Mouse (Mus musculus): ENCODE results near the gene Tor4a. TPM values are rescaled to one million over a fixed set of nuclear protein-coding genes. Genes with fewer than 3 reads are reported as not detected.

The Tor4a gene
- polyA plus RNA-seq, 1 experiment from 2014 or later = 0.66 TPM

DNA sequence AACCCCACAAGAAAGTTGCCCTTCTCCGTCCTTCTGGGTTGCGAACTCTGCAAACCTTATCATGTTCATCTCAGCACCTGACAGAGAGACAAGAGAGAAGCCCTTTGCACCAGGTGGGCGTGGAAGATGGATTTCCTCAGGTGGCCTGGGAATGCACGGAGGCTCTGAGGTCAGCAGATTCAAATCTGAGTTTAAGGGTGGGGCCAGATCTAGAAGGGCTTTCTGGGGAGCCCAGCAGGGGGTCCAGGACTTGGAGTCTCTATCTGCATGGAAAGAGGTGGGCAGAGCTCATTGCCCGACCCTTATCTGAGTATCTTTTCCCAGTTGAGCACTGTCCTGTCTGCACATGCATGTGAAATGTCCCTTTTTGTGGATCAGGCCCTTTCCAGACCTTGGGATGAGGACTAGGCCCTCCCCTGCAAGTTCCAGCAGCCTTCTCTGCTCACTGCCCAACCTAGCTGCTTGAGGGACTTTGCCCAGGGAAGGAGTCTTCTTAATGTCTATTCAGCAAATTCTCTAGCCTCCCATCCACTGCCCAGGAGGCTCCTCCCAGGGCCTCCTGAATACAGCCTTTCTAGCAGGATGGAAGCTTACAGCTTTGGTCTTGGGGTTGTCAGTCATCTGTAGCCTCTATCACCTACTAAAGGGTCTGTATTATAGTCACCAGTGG, 38.0 kb upstream of the Tor4a start:
- Histone ChIP-seq H3K27me3 (peaks cover 33% of the 10 kb centered on the region), H3K4me3 (no peak overlapping the region), H3K27ac (no peak overlapping the region), H3K4me1 (no peaks in the 10 kb centered on the region), H3K4me2 (no peak overlapping the region), H3K36me3 (ENCODE audit: poor library complexity, severe bottlenecking) (no peaks in the 10 kb centered on the region), H3K9me3 (replicated peaks) (no peaks in the 10 kb centered on the region), H3K9ac (no peak overlapping the region)
- no peak for ATAC-seq
- 78% methylated on average over 5 of the region's 5 CpGs for WGBS

DNA sequence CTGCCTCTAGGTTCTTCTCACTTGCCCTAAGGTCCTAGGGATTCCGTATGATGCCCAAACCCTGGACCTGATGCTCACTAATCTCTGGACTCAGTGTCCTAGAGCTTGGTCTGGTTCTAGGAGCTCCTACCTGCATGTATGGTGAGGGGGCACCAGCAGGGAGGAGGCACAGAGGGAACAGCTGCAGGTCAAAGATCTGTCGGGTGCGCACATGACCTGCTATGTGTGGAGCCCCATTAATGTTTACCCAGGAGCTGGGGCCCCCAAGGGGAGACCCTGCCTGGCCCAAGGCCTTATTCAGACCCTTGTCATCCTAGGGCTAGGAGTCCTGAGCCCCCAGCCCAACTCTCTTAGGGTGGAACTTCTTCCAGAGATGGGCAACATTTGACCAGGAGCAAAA, 37.4 kb upstream of the Tor4a start, which contains the start of gene Slc34a3:
Slc34a3 (minus strand) TSS at position 315 of the 400 bp plus-strand sequence.
- H3K4me2 ChIP-seq = no peak within 1 kb of the TSS
- H3K4me3 ChIP-seq = no peak within 1 kb of the TSS
- no peak for ATAC-seq
- H3K9ac ChIP-seq = no peak within 1 kb of the TSS
- H3K9me3 ChIP-seq (replicated peaks) = no peaks in the 10 kb centered on the region
- peaks cover 36% of the 10 kb centered on the region for H3K27me3 ChIP-seq
- no peaks in the 10 kb centered on the region for H3K36me3 ChIP-seq (ENCODE audit: poor library complexity, severe bottlenecking)
- no peak within 1 kb of the TSS for H3K27ac ChIP-seq
- no peaks in the 10 kb centered on the region for H3K4me1 ChIP-seq
- 88% methylated on average over 3 of the region's 3 CpGs for WGBS

DNA sequence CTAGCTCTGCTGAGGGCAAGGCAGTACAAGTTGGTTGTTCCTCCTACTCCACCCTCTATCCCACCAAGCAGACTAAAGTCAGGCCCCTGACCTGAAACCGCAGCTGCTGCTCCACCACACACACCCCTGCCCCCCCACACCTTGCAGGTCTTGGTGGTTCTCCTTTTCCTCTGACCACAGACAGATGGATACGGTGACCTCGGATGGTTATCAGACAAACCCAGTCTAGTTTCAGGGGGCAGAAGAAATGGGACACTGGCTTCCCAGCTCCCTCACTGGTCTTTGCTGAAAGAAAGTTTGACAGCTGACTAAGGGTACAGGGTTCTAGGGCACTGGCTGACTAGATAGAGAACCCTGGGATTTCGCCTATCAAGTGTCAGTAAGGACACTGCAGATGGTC, 36.7 kb upstream of the Tor4a start:
- Histone ChIP-seq H3K27ac (no peak overlapping the region), H3K4me3 (no peak overlapping the region), H3K4me2 (no peak overlapping the region), H3K9ac (no peak overlapping the region), H3K4me1 (0 out of 2 replicates have a peak, but pooled peaks cover 6% of the 10 kb centered on the region), H3K9me3 (replicated peaks) (no peaks in the 10 kb centered on the region), H3K27me3 (peaks cover 32% of the 10 kb centered on the region), H3K36me3 (ENCODE audit: poor library complexity, severe bottlenecking) (no peaks in the 10 kb centered on the region)
- ATAC-seq = no peak
- WGBS = 86% methylated on average over 4 of the region's 4 CpGs

DNA sequence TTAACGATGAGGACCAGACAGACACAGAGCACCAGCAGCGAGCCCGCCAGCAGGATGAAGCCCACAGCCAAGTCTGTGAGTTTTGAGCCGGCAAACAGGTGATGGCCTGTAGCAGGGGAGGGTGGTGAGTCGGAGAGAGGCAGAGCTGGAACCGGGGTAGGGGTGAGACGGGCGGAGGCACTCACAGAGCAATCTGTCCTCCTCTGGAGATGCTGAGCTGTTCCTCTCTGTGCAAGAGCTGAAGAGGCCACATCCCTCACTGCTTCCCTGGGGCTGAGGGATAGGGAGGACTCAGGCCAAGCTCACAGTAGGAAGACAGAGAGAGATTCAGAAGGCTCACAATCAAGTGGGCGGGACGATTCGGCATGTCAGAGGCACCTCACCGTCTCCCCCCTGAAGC, 34.4 kb upstream of the Tor4a start:
- Histone ChIP-seq H3K27me3 (peaks cover 22% of the 10 kb centered on the region), H3K9ac (no peak overlapping the region), H3K27ac (no peak overlapping the region), H3K36me3 (ENCODE audit: poor library complexity, severe bottlenecking) (no peaks in the 10 kb centered on the region), H3K4me3 (no peak overlapping the region), H3K9me3 (replicated peaks) (no peaks in the 10 kb centered on the region), H3K4me2 (no peak overlapping the region), H3K4me1 (0 out of 2 replicates have a peak, but pooled peaks cover 9% of the 10 kb centered on the region)
- ATAC-seq = no peak
- 51% methylated on average over 12 of the region's 12 CpGs for WGBS

DNA sequence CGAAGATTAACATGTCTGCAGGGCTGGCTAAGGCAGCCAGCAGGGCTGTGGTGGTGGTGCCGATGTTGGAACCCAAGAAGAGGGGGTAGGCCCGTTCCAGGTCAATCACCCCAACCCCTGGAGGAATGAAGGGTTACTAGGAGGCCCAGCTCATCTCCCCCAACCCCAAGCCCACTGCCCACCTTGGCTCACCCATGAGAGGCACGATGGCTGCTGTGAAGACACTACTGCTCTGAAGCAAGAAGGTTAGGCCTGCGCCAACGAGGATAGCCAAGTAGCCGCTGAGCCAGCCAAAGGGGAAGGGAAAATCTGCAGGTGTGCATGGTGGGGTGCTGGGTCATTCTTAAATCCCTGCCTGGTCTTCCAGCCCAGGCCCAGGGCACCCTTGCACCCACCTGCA, 33.9 kb upstream of the Tor4a start:
- Histone ChIP-seq H3K4me3 (no peak overlapping the region), H3K9me3 (replicated peaks) (no peaks in the 10 kb centered on the region), H3K36me3 (ENCODE audit: poor library complexity, severe bottlenecking) (no peaks in the 10 kb centered on the region), H3K9ac (no peak overlapping the region), H3K27me3 (peaks cover 22% of the 10 kb centered on the region), H3K27ac (no peak overlapping the region), H3K4me1 (peaks cover 13% of the 10 kb centered on the region), H3K4me2 (no peak overlapping the region)
- WGBS = 93% methylated on average over 7 of the region's 7 CpGs
- ATAC-seq = no peak

DNA sequence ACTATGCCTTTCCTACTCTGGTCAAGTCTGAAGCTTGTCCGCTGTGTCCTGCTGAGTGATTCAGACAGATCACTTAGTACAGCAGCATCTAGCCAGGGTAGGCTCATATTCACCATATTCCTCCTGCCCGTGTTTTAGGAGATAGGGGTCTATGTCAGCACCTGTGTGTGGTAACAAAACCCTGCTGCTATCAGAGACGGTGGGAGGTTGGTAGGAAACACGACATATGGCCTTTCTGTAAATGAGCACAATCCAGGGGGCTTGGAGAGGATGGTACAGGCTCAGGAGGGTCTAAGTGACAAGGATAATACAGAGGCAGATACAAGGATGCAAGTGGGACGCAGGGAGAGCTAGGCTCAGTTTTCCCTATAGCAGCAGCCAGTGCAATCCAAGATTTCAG, 32.9 kb upstream of the Tor4a start:
- ATAC-seq = no peak
- H3K4me2 ChIP-seq = no peak overlapping the region
- peaks cover 20% of the 10 kb centered on the region for H3K27me3 ChIP-seq
- no peaks in the 10 kb centered on the region for H3K9me3 ChIP-seq (replicated peaks)
- no peaks in the 10 kb centered on the region for H3K36me3 ChIP-seq (ENCODE audit: poor library complexity, severe bottlenecking)
- H3K4me1 ChIP-seq = peaks cover 17% of the 10 kb centered on the region
- WGBS = 81% methylated on average over 5 of the region's 5 CpGs
- no peak overlapping the region for H3K9ac ChIP-seq
- H3K27ac ChIP-seq = no peak overlapping the region
- H3K4me3 ChIP-seq = no peak overlapping the region

DNA sequence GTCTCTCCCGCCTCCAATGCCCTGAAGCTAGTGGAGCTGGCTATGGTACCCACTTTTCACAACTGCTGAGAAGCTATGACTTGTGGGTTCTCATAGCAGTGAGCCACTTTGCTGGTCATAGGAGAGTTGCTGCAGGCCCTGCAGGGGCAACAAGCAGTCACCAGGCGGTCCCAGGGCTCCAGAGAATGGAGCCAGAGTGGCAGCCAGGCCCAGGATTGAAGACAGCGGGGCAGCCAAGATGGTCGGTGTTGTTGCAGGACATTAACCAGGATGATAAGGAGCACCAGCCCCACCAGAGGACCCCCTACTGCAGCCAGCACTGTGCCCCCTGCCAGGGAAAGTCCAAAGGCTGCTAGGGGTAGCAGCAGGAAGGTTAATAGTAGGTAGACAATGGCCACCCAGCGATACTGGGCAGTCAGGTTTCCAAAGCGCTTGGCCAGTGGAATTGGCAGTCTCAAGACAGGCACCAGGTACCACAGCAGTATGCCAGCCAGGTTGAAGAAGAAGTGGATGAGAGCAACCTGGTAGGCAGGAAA, 32.4 kb upstream of the Tor4a start:
- no peak overlapping the region for H3K4me3 ChIP-seq
- no peak for ATAC-seq
- WGBS = 69% methylated on average over 6 of the region's 6 CpGs
- no peaks in the 10 kb centered on the region for H3K9me3 ChIP-seq (replicated peaks)
- H3K9ac ChIP-seq = peak overlapping the region; percentile 52; the same call in 1 of the 2 replicates
- peak overlapping the region; percentile 46; the same call in 1 of the 2 replicates for H3K4me2 ChIP-seq
- no peak overlapping the region for H3K27ac ChIP-seq
- H3K36me3 ChIP-seq (ENCODE audit: poor library complexity, severe bottlenecking) = no peaks in the 10 kb centered on the region
- peaks cover 17% of the 10 kb centered on the region for H3K4me1 ChIP-seq
- H3K27me3 ChIP-seq = peaks cover 18% of the 10 kb centered on the region; the same call in 1 of the 2 replicates

DNA sequence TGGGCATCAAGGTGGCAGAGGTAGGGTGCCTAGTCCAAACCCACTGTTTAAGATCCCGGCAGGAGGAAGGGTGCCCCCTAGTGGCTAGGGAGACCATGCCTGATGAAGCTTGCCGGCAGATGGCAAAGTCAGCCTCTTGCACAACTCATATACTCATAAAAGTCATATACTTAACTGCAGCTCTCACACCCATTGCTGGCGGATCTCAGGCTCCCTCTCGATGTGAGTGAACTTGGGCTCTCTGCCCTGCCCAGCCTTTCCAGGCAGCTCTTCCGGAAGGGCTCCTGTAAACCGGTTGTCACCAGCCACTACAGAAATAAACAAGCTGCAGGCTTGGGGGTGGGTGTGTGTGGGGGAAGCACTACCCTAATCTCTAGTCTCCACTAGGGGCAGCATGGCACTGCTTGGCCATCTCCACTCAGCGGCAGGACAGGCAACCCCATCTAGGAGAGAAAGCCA, 31.8 kb upstream of the Tor4a start:
- Histone ChIP-seq H3K27me3 (peaks cover 18% of the 10 kb centered on the region; the same call in 1 of the 2 replicates), H3K27ac (peak overlapping the region; percentile 52), H3K9me3 (replicated peaks) (no peaks in the 10 kb centered on the region), H3K4me2 (peak overlapping the region; percentile 46), H3K4me1 (peaks cover 22% of the 10 kb centered on the region), H3K36me3 (ENCODE audit: poor library complexity, severe bottlenecking) (no peaks in the 10 kb centered on the region), H3K9ac (peak overlapping the region; percentile 52; the same call in 1 of the 2 replicates), H3K4me3 (0 out of 2 replicates have a peak overlapping the region, but pooled peaks have one; percentile 15)
- 1% methylated on average over 7 of the region's 7 CpGs for WGBS
- no peak; the same call in 1 of the 2 replicates for ATAC-seq

DNA sequence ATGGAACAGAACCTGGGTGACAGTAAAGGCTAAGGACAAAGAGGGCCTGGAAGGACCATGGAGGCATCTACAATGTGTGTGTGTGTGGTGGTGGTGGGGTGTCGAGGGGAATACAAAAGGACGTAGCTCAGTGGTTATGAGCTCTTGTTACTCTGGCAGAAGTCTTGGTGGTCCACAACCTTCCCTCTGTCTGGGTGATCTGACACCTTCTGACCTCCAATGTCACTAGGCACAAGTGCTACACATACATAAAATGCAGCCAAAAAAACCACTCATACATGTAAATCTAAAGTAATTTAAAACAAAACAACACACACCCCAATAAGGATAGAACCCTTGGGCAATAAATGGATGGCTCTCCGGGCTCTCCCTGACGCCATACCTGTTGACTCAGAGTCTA, 30.7 kb upstream of the Tor4a start:
- H3K9me3 ChIP-seq (replicated peaks) = no peaks in the 10 kb centered on the region
- H3K4me3 ChIP-seq = no peak overlapping the region
- H3K27me3 ChIP-seq = peaks cover 18% of the 10 kb centered on the region; the same call in 1 of the 2 replicates
- H3K36me3 ChIP-seq (ENCODE audit: poor library complexity, severe bottlenecking) = 0 out of 2 replicates have a peak, but pooled peaks cover 3% of the 10 kb centered on the region
- ATAC-seq = no peak
- H3K4me1 ChIP-seq = peaks cover 29% of the 10 kb centered on the region
- H3K9ac ChIP-seq = no peak overlapping the region
- H3K4me2 ChIP-seq = no peak overlapping the region
- WGBS = 89% methylated on average over 4 of the region's 4 CpGs
- no peak overlapping the region for H3K27ac ChIP-seq

DNA sequence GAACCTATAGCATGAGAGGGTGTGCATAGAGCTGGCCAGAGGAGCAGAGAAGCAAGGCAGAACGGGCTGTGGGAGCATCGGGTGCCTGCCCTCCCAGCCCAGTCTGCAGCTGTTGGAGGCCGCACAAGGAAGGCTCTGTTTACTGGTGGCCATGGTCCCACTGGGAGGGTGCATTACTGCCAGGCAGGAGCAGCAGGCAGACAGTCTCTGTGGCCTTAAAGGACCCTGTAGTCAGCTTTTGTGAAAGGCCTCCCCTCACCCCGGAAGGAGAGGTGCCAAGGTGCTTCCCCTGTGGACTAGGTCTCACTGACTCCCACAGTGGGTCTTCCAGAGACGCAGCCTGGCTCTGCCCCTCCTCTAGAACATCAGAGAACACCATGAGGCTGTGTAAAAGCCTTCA, 30.2 kb upstream of the Tor4a start:
- 87% methylated on average over 5 of the region's 5 CpGs for WGBS
- no peak overlapping the region for H3K27ac ChIP-seq
- H3K27me3 ChIP-seq = peaks cover 18% of the 10 kb centered on the region; the same call in 1 of the 2 replicates
- no peak overlapping the region for H3K9ac ChIP-seq
- no peak overlapping the region for H3K4me2 ChIP-seq
- peaks cover 31% of the 10 kb centered on the region for H3K4me1 ChIP-seq
- no peak for ATAC-seq
- H3K36me3 ChIP-seq (ENCODE audit: poor library complexity, severe bottlenecking) = peaks cover 5% of the 10 kb centered on the region
- no peaks in the 10 kb centered on the region for H3K9me3 ChIP-seq (replicated peaks)
- H3K4me3 ChIP-seq = no peak overlapping the region

DNA sequence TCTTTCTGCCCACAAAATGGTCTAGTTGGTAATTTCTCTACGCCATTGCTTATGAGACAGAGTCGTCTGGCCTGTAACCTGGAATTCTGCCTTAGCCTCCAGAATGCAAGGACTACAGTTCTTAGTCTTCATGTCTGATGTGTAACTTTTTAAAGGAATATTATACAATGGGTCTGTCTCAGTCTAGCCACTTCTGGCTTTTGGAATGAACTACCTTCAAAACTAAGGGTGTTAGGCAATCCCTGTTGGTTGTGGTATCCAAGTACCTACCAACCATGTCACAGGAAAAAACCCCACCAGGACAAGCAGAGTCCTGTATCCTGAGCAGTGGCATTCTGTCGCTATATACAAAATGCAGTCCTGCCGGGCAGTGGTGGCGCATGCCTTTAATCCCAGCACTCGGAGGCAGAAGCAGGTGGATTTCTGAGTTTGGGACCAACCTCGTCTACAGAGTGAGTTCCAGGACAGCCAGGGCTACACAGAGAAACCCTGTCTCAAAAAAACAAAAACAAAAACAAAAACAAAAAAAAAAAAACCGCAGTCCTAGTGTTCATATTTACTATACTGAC, 29.2 kb upstream of the Tor4a start:
- WGBS = 76% methylated on average over 8 of the region's 8 CpGs
- peak overlapping the region; percentile 70; the same call in 1 of the 2 replicates for H3K9ac ChIP-seq
- H3K27ac ChIP-seq = peak overlapping the region; percentile 98

More for the DNA sequence above, 29.2 kb upstream of the Tor4a start:
- Histone ChIP-seq H3K4me3 (peak overlapping the region; percentile 52; the same call in 1 of the 2 replicates), H3K4me1 (peaks cover 32% of the 10 kb centered on the region), H3K36me3 (ENCODE audit: poor library complexity, severe bottlenecking) (peaks cover 13% of the 10 kb centered on the region), H3K4me2 (peak overlapping the region; percentile 47), H3K27me3 (0 out of 2 replicates have a peak, but pooled peaks cover 10% of the 10 kb centered on the region), H3K9me3 (replicated peaks) (no peaks in the 10 kb centered on the region)
- ATAC-seq = no peak
